Mouse (Mus musculus) inflammation-experienced regulatory T-cells, adult 6 months (primary cell): ENCODE measurements around the gene Rhox2b. TPM values are rescaled to one million over a fixed set of nuclear protein-coding genes. Genes with fewer than 3 reads are reported as not detected.
"Not testable (repeated sequence)": the region's sequence is repeated elsewhere in the genome, so short reads cannot be mapped to it uniquely, and the experiment has no call there.

Source experiments
- ATAC-seq: one replicate; pipeline ENCODE4 v1.8.0; 2017
- polyA plus RNA-seq, 3 experiments: library from polyadenylated mRNA; unstranded; fragments of 100-300 nt; shearing (Covaris generic); gene quantifications; one replicate each; pipeline ENCODE4 v1.2.1; 2017

Gene Rhox2b
- not detected for polyA plus RNA-seq

DNA sequence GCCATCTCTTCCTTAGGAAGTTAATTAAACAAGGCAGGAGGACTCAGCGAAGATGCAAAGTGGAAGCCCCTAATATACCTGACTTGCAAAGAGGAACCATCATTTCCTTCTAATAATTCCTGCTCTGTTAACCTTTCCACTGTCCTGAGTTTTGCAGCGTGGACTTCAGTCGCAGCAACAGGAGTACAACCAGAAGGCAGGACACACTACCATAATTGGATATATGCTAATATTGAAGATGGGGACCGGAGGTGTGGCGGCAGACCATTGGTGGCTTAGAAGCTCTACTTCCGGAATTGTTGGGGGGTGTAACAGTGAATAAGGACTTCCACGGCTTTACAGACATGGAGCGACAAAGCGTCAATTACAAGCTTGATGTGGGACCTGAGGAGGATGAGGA is at the start of gene Rhox2b:
Gene Rhox2b (plus strand): TSS at position 301 of the 400 bp plus-strand sequence.
- not testable (repeated sequence) for ATAC-seq

DNA sequence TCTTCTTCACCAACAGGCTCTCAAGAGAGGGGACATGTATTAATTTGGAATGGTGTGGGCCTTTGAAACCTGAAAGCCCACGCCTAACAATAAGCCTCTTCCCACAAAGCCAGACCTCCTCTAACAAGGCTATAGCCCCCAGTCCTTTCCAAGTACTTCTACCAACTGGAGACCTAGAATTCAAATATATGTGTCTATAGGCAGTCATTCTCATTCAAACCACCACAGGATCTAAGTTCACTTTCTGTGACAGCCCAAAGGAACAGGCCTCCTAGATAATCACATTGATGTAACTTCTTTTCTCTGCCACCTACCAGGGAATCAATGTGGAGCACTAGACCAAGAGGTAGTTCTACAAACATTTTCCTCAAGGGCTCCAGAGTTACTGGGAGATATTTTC is 32.1 kb upstream of the Rhox2b start, which contains the start of gene Rhox3a2:
Gene Rhox3a2 (plus strand): TSS at position 301 of the 400 bp plus-strand sequence.
- not testable (repeated sequence) for ATAC-seq

DNA sequence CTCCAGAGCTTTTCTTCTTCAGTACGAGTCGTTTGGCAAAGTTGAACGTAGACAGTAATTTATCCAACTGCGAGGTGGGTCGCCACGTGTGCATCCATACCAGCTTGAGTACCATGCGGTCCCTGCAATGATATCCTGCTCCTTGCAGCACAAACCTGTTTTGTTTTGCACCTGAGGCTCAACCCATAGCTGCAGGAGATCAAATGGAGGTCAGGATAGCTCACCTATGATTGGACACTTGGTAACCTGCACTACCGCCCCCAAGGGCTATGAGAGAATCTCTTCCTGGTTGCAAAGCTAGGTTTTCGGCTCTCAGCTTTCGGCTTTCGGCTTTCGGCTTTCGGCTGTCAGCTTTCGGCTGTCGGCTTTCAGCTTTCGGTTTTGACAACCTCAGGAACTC is 21.3 kb upstream of the Rhox2b start, which contains the start of gene Rhox4a2:
Gene Rhox4a2 (plus strand): TSS at position 301 of the 400 bp plus-strand sequence.
- not testable (repeated sequence) for ATAC-seq

DNA sequence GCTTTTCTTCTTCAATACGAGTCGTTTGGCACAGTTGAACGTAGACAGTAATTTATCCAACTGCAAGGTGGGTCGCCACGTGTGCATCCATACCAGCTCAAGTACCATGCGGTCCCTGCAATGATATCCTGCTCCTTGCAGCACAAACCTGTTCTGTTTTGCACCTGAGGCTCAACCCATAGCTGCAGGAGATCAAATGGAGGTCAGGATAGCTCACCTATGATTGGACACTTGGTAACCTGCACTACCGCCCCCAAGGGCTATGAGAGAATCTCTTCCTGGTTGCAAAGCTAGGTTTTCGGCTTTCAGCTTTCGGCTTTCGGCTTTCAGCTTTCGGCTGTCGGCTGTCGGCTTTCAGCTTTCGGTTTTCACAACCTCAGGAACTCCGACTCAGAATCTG is 20.3 kb downstream of the Rhox2b start, which contains the start of gene Rhox4b:
Gene Rhox4b (plus strand): TSS at position 301 of the 400 bp plus-strand sequence.
- not testable (repeated sequence) for ATAC-seq

DNA sequence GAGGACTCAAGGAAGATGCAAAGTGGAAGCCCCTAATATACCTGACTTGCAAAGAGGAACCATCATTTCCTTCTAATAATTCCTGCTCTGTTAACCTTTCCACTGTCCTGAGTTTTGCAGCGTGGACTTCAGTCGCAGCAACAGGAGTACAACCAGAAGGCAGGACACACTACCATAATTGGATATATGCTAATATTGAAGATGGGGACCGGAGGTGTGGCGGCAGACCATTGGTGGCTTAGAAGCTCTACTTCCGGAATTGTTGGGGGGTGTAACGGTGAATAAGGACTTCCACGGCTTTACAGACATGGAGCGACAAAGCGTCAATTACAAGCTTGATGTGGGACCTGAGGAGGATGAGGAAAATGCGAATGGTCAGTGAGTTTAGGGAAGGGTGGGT is 41.5 kb downstream of the Rhox2b start, which contains the start of gene Rhox2c:
Gene Rhox2c (plus strand): TSS at position 301 of the 400 bp plus-strand sequence.
- not testable (repeated sequence) for ATAC-seq

DNA sequence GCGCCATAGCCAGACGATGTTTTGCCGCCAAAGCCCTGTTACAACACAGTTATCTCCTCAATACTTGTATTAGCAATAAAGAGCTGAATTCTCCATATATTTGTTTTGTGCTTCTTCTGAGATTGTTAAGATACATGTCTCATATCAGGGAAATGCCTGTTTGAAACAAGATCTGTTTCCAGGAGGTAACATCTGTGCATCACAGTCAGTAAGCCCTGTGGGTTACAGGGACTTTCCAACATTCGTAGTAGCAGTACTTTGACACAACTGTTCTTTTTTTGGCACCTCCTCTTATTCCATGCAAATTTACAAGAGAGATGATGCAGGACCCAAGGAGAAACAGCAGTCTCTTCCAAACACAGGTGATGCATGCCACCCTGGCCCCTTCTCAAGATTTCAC is 46.4 kb downstream of the Rhox2b start, which contains the start of gene Rhox3c:
Gene Rhox3c (plus strand): TSS at position 301 of the 400 bp plus-strand sequence.
- not testable (repeated sequence) for ATAC-seq

Other genes starting within 250 kb of the Rhox2b start
- under 1 TPM in 2 of 3 experiments, not detected in 1; 0.33 to 0.53 TPM for gene Akap14, start 243.2 kb upstream of the Rhox2b start, polyA plus RNA-seq
- 100 to 1,000 TPM; 266 to 354 (median 305) TPM for gene Ndufa1, start 220.9 kb upstream of the Rhox2b start, polyA plus RNA-seq
- 10 to 100 TPM in 2 of 3 experiments, 1 to 10 TPM in 1; 7.9 to 16.0 (median 11.7) TPM for gene Rnf113a1, start 220.8 kb upstream of the Rhox2b start, polyA plus RNA-seq
- not detected for gene Gm9, start 201.0 kb upstream of the Rhox2b start, polyA plus RNA-seq
- gene Rhox1, start 189.8 kb upstream of the Rhox2b start, polyA plus RNA-seq, result not detected
- gene Rhox2a, start 167.1 kb upstream of the Rhox2b start, polyA plus RNA-seq, result not detected
- not detected for gene Rhox3a, start 162.1 kb upstream of the Rhox2b start, polyA plus RNA-seq
- gene Rhox4a, start 146.7 kb upstream of the Rhox2b start, polyA plus RNA-seq, result not detected
- gene Rhox3a2, start 32.0 kb upstream of the Rhox2b start, polyA plus RNA-seq, result not detected
- gene Rhox4a2, start 21.2 kb upstream of the Rhox2b start, polyA plus RNA-seq, result not detected
- not detected for gene Rhox4b, start 20.4 kb downstream of the Rhox2b start, polyA plus RNA-seq
- gene Rhox2c, start 41.6 kb downstream of the Rhox2b start, polyA plus RNA-seq, result not detected
- not detected for gene Rhox3c, start 46.5 kb downstream of the Rhox2b start, polyA plus RNA-seq
- not detected for gene Rhox4c, start 68.3 kb downstream of the Rhox2b start, polyA plus RNA-seq
- gene Rhox2d, start 81.4 kb downstream of the Rhox2b start, polyA plus RNA-seq, result not detected
- gene Rhox4d, start 102.3 kb downstream of the Rhox2b start, polyA plus RNA-seq, result not detected
- not detected for gene Rhox2e, start 118.4 kb downstream of the Rhox2b start, polyA plus RNA-seq
- not detected for gene Rhox3e, start 130.0 kb downstream of the Rhox2b start, polyA plus RNA-seq
- gene Rhox4e, start 145.3 kb downstream of the Rhox2b start, polyA plus RNA-seq, result not detected
- gene Rhox2f, start 159.3 kb downstream of the Rhox2b start, polyA plus RNA-seq, result not detected
- not detected for gene Rhox3f, start 168.9 kb downstream of the Rhox2b start, polyA plus RNA-seq
- gene Rhox4f, start 195.6 kb downstream of the Rhox2b start, polyA plus RNA-seq, result not detected
- gene Rhox3g, start 216.5 kb downstream of the Rhox2b start, polyA plus RNA-seq, result not detected
- not detected for gene Rhox2g, start 231.4 kb downstream of the Rhox2b start, polyA plus RNA-seq
- gene Rhox4g, start 239.3 kb downstream of the Rhox2b start, polyA plus RNA-seq, result not detected